Mouse (Mus musculus) E14TG2a.4 (cell line): ENCODE measurements around the gene Col6a1.

Source experiments
- H3K27me3 ChIP-seq: 2 replicates; pipeline ENCODE4 v1.6.1; 2014; ENCODE audit warnings: low read length, control low read depth; ENCODE audit not compliant: insufficient read depth
- H3K36me3 ChIP-seq: 2 replicates; pipeline ENCODE4 v1.6.1; 2014; ENCODE audit warnings: low read length, control low read depth; ENCODE audit not compliant: insufficient read depth
- H3K4me1 ChIP-seq: replicated peaks from 2 replicates; pipeline ENCODE4 v1.6.1; 2014; ENCODE audit warnings: low read depth, low read length, control low read depth
- H3K4me3 ChIP-seq: replicated peaks from 2 replicates; pipeline ENCODE4 v1.5.1; 2014; ENCODE audit warnings: mild to moderate bottlenecking, low read length
- H3K9me3 ChIP-seq: 2 replicates; pipeline ENCODE4 v1.6.1; 2014; ENCODE audit warnings: low read length, control low read depth
- CTCF ChIP-seq: conservative IDR thresholded peaks from 2 replicates; pipeline ENCODE4 v1.5.1; 2014; ENCODE audit warnings: low read length
- NANOG ChIP-seq: IDR thresholded peaks from 2 replicates; pipeline ENCODE4 v1.6.1; 2014; ENCODE audit warnings: borderline replicate concordance, low read length, mixed read lengths
- POU5F1 ChIP-seq: IDR thresholded peaks from 2 replicates; pipeline ENCODE4 v1.6.1; 2014; ENCODE audit warnings: low read length, borderline replicate concordance

Gene Col6a1

DNA sequence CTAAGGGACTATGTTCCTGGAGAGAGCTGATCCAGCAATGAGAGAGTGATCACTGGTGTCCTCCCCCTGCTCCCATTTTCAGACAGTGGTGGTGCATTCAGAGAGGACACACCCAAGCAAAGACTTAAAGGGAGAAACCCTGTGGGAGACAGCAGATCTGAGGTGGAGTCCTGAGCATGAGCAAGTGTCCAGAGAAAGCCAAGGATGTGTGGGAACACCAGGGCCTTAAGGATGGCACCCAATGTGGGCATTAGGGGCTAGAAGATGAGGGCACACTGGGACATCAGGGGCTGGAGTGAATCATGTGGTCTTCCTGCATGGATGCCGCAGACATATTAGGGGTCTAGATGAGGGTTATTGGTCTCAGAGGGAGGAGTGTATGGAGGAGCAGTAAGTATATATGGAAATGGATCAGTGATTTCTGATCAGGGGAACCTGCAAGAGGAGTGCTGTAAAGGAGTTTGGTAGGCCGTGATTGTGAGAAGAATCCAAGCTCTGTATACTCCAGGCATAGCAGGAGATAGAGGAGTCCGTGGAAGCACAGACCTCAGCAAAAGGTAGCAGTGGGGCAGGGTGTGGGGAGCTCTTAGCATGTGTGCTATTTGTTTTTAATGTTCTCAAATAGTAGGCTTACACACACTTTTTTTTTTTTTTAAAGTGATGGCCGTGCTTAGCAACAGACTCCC lies 57.6 kb downstream of the Col6a1 start:
- TF ChIP-seq CTCF (no peak), POU5F1 (no peak), NANOG (no peak)
- Histone ChIP-seq H3K27me3 (no peaks in the 10 kb centered on the region), H3K9me3 (no peaks in the 10 kb centered on the region), H3K4me1 (peaks cover 13% of the 10 kb centered on the region), H3K36me3 (no peaks in the 10 kb centered on the region), H3K4me3 (no peak overlapping the region)

- Histone ChIP-seq H3K4me3 (no peak overlapping the region), H3K9me3 (no peaks in the 10 kb centered on the region), H3K4me1 (peaks cover 13% of the 10 kb centered on the region), H3K36me3 (no peaks in the 10 kb centered on the region), H3K27me3 (no peaks in the 10 kb centered on the region)
- no peak for TF ChIP-seq CTCF
- no peak for TF ChIP-seq POU5F1
- no peak for TF ChIP-seq NANOG
Observed at GRCm38 (mm10) chr10:76667197-76667805, 58.7 kb downstream of the Col6a1 start.

- no peaks in the 10 kb centered on the region for H3K9me3 ChIP-seq
- H3K4me1 ChIP-seq: peaks cover 13% of the 10 kb centered on the region
- H3K4me3 ChIP-seq: no peak overlapping the region
- H3K27me3 ChIP-seq: no peaks in the 10 kb centered on the region
- H3K36me3 ChIP-seq: no peaks in the 10 kb centered on the region
- TF ChIP-seq POU5F1 (no peak), NANOG (no peak), CTCF (no peak)
Observed at GRCm38 (mm10) chr10:76665551-76665950, 60.4 kb downstream of the Col6a1 start.

GRCm38 (mm10) chr10:76664156-76665115 lies 61.5 kb downstream of the Col6a1 start:
- TF ChIP-seq NANOG (no peak), CTCF (no peak), POU5F1 (no peak)
- H3K4me3 ChIP-seq: no peak overlapping the region

More at GRCm38 (mm10) chr10:76664156-76665115, 61.5 kb downstream of the Col6a1 start:
- Histone ChIP-seq H3K9me3 (no peaks in the 10 kb centered on the region), H3K36me3 (no peaks in the 10 kb centered on the region), H3K27me3 (no peaks in the 10 kb centered on the region), H3K4me1 (peaks cover 13% of the 10 kb centered on the region)
